Mouse (Mus musculus): ENCODE data around the gene Lmbr1.
"Not testable (repeated sequence)": the region's sequence is repeated elsewhere in the genome, so short reads cannot be mapped to it uniquely, and the experiment has no call there.

Gene Lmbr1

GRCm38 (mm10) chr5:29378298-29379036, at the start of gene Lmbr1:
TSS of gene Lmbr1 (minus strand) at chr5:29378390.
- DNase-seq (ENCODE audit: low read depth, low spot score) = peak; percentile 93

- not testable (repeated sequence) for DNase-seq (ENCODE audit: low read depth, low spot score)
Measured at GRCm38 (mm10) chr5:29423330-29423729, 45.1 kb upstream of the Lmbr1 start.

- no peak for DNase-seq (ENCODE audit: low read depth, low spot score)
Measured at GRCm38 (mm10) chr5:29413041-29413440, 34.9 kb upstream of the Lmbr1 start.

- no peak for DNase-seq (ENCODE audit: low read depth, low spot score)
Measured at GRCm38 (mm10) chr5:29410854-29411253, 32.7 kb upstream of the Lmbr1 start.

- DNase-seq (ENCODE audit: low read depth, low spot score) = no peak
Measured at GRCm38 (mm10) chr5:29398427-29398826, 20.2 kb upstream of the Lmbr1 start.

- no peak for DNase-seq (ENCODE audit: low read depth, low spot score)
Measured at GRCm38 (mm10) chr5:29388944-29389765, 11.0 kb upstream of the Lmbr1 start.

GRCm38 (mm10) chr5:29388181-29388943, 10.2 kb upstream of the Lmbr1 start:
- no peak for DNase-seq (ENCODE audit: low read depth, low spot score)

- no peak for DNase-seq (ENCODE audit: low read depth, low spot score)
Measured at GRCm38 (mm10) chr5:29387591-29387990, 9.4 kb upstream of the Lmbr1 start.

- no peak for DNase-seq (ENCODE audit: low read depth, low spot score)
Measured at GRCm38 (mm10) chr5:29382776-29383175, 4.6 kb upstream of the Lmbr1 start.

- no peak for DNase-seq (ENCODE audit: low read depth, low spot score)
Measured at GRCm38 (mm10) chr5:29380091-29380490, 1.9 kb upstream of the Lmbr1 start.

GRCm38 (mm10) chr5:29377590-29378297, 446 bp downstream of the Lmbr1 start:
- no peak for DNase-seq (ENCODE audit: low read depth, low spot score)

- DNase-seq (ENCODE audit: low read depth, low spot score) = no peak
Measured at GRCm38 (mm10) chr5:29363511-29363910, 14.7 kb downstream of the Lmbr1 start.

GRCm38 (mm10) chr5:29335836-29336235, 42.4 kb downstream of the Lmbr1 start:
- peak; percentile 14 for DNase-seq (ENCODE audit: low read depth, low spot score)

GRCm38 (mm10) chr5:29322503-29322902, 55.7 kb downstream of the Lmbr1 start:
- DNase-seq (ENCODE audit: low read depth, low spot score) = no peak

- DNase-seq (ENCODE audit: low read depth, low spot score) = no peak
Measured at GRCm38 (mm10) chr5:29309191-29309590, 69.0 kb downstream of the Lmbr1 start.

GRCm38 (mm10) chr5:29293194-29293593, 85.0 kb downstream of the Lmbr1 start:
- DNase-seq (ENCODE audit: low read depth, low spot score) = no peak

GRCm38 (mm10) chr5:29290110-29290509, 88.1 kb downstream of the Lmbr1 start:
- DNase-seq (ENCODE audit: low read depth, low spot score) = no peak

- DNase-seq (ENCODE audit: low read depth, low spot score) = no peak
Measured at GRCm38 (mm10) chr5:29289703-29290102, 88.5 kb downstream of the Lmbr1 start.

- no peak for DNase-seq (ENCODE audit: low read depth, low spot score)
Measured at GRCm38 (mm10) chr5:29281081-29281480, 97.1 kb downstream of the Lmbr1 start.

- DNase-seq (ENCODE audit: low read depth, low spot score) = no peak
Measured at GRCm38 (mm10) chr5:29274746-29275145, 103.4 kb downstream of the Lmbr1 start.

- DNase-seq (ENCODE audit: low read depth, low spot score) = no peak
Measured at GRCm38 (mm10) chr5:29273426-29273825, 104.8 kb downstream of the Lmbr1 start.

All from WW6 (cell line).